Mouse (Mus musculus): ENCODE measurements around the gene Xlr5c.
"Not testable (repeated sequence)": the region's sequence is repeated elsewhere in the genome, so short reads cannot be mapped to it uniquely, and the experiment has no call there.

DNA sequence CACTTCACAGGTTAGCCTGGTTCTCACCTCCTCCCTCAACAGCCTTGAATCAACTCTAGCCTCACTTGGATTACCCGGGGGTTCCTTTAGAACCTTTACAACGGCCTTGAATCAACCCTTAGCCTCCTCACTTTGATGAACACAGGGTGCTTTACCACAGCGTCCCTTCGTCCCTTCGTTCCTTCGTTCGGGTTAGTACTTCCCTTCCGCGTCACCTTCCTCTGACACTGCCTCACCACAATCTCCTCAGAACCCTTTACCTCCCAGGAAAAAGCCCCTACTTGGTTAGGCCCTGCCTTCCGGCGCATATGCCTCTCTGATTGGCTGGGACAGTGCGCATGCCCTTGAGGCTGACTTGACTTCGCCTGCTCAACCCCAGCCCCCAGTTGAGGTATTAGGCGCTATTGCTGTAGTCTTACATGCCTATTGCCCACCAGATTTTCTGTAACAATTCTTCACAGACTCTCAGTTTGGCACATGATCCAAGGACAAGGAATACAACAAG, 49.9 kb downstream of the Xlr5c start, which contains the start of gene Xlr4c:
- TF ChIP-seq POLR2A (IDR thresholded peaks at IDR 0.05; ENCODE audit: low read depth, low read length); CTCF (IDR thresholded peaks at IDR 0.05; ENCODE audit: extremely low read depth, insufficient read length, insufficient replicate concordance, low read depth, low read length): not testable (repeated sequence)

All from small intestine, adult 2 months (tissue).